Mouse (Mus musculus) heart, postnatal 0 days (tissue): ENCODE measurements around the gene Aup1.

Experiments used
- CTCF ChIP-seq: IDR thresholded peaks from 2 replicates; pipeline ENCODE4 v1.5.1; 2016; ENCODE audit warnings: antibody characterized with exemption, control low read depth, low read depth
- EP300 ChIP-seq: IDR thresholded peaks from 2 replicates; pipeline ENCODE4 v1.6.1; 2016; ENCODE audit warnings: antibody characterized with exemption, low read depth

DNA sequence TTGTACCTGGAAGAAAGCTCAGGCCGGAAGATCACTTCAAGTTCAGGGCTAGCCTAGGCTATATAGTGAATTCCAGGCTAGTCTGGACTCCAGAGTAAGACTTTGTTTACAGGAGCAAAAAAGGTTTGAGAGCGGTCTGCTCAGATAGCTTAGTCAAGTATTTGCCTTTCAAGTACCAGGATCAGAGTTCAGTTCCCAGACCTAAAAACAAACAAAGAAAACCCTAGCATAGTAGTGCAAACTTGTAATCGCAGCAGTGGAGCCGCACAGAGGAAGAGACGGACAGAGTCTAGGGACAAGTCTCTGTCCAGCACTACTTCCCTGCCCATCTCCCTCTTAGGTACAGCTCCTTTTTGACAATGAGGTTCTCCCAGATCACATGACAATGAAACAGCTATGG, 25.9 kb downstream of the Aup1 start:
- TF ChIP-seq CTCF (no peak), EP300 (no peak)
